Mouse (Mus musculus): ENCODE data around the gene Tnc. TPM values are rescaled to one million over a fixed set of nuclear protein-coding genes. Genes with fewer than 3 reads are reported as not detected.

Gene Tnc
- 1 to 10 TPM; 8.6 to 9.2 TPM for total RNA-seq (2021)
- long read RNA-seq, experiment 1, partial matches to known transcripts = 1 of 13 reads
- long read RNA-seq, experiment 1, other reads (novel, unspliced or antisense) = 12 of 13 reads
- long read RNA-seq, experiment 2, partial matches to known transcripts = 3 of 5 reads
- long read RNA-seq, experiment 2, other reads (novel, unspliced or antisense) = 2 of 5 reads

- peak; percentile 87 to 95 for DNase-seq (ENCODE audit: low spot score in 2 of 2)
- intact Hi-C loops (cut with DNase I) = no loop called here
These were observed at the start of gene Tnc for GRCm38 (mm10) chr4:64046831-64047493. Tnc (minus strand) TSS chr4:64047015.

GRCm38 (mm10) chr4:64094221-64094620, 47.4 kb upstream of the Tnc start:
- peak; percentile 15 to 39 for DNase-seq (ENCODE audit: low spot score in 2 of 2)
- intact Hi-C loops (cut with DNase I) = no loop called here

DNA sequence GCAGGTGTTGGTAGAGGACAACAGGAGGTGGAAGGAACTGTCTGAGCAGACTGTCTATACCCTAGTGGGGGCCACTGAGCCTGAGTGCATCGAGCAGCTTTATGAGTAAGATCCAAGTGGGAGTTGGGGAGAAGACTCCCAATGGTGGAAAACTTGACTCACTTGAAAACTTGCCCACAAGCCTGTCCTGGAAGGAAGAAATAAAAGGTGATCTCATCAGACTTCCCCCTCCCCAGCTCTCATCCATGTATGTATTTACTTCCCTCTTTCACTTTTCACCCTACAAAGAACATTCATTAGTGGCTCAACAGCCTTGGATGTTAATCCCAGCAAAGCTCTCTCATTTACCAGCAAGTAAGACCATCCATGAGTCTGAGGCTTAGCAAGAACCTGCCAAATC, 46.0 kb upstream of the Tnc start:
- intact Hi-C loops (cut with DNase I) = no loop called here
- no peak for DNase-seq (ENCODE audit: low spot score in 2 of 2)

DNA sequence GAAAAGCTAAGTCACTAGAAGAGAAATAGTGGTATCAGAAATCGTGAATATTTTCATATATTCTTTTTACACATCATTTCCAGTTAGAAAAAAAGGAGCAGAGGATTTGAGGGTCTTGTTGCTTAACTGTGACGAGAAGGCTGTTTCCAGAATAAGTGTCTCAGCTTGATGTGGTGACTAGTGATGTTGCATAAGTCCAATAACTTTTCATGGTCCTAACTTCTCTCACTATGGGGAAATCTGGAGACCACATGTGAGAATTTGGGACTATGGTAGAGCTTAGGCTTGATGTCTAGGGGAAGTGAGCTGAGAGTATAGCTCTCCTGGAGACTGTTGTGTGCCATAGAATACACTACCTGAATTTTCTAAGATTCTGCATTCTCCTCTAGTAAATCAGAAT, 42.6 kb upstream of the Tnc start:
- no peak for DNase-seq (ENCODE audit: low spot score in 2 of 2)
- intact Hi-C loops (cut with DNase I) = no loop called here

DNA sequence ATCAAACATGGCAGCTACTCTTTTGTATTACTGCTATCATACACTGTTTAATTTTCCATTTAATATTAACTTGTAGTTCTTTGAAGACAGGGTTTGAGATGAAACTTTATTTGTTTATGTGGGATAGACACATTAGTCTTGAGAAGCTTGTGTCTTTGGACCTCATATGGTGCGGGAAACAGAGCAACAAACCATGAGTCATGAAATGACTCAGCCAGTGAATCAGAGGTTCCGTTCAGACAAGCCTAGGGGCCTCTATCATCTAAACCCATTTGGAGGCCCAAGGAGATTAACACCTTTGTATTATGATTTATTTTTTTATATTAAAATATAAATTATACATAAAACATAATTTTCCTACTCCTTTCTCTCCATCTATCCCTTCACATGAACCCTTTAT, 40.9 kb upstream of the Tnc start:
- no peak for DNase-seq (ENCODE audit: low spot score in 2 of 2)
- intact Hi-C loops (cut with DNase I) = no loop called here

- no peak for DNase-seq (ENCODE audit: low spot score in 2 of 2)
- intact Hi-C loops (cut with DNase I) = no loop called here
These were observed 39.3 kb upstream of the Tnc start for GRCm38 (mm10) chr4:64085993-64086567.

GRCm38 (mm10) chr4:64083858-64084257, 37.0 kb upstream of the Tnc start:
- intact Hi-C loops (cut with DNase I) = no loop called here
- DNase-seq (ENCODE audit: low spot score in 2 of 2) = no peak

DNA sequence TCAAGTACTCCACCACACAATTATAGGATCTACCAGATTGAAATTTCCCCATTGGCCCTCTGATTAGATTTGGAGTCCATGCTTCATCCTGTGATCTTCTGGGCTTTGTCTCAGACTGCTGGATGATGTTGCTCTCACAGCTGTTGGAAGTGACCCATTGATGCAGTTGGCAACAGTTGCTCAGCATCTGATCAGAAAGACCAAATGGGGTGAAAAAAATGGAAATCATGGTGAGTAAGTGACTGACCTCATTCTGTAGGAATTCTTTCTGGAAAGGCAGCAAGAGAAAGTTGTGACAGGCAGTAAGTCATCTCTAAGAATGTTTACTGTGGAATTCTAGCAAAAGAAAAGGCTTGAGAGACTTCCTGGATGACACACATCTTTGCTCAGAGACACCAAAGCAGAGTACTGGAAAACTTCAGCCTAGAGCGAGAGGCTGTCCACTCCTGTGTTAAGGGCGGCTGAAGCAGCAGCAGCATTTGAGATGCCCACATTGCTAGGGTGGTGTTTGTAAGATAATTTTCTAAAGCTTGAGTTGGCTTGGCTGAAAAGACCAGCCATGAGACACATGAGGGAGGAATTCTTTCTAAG, 31.3 kb upstream of the Tnc start:
- no peak for DNase-seq (ENCODE audit: low spot score in 2 of 2)
- intact Hi-C loops (cut with DNase I) = no loop called here

DNA sequence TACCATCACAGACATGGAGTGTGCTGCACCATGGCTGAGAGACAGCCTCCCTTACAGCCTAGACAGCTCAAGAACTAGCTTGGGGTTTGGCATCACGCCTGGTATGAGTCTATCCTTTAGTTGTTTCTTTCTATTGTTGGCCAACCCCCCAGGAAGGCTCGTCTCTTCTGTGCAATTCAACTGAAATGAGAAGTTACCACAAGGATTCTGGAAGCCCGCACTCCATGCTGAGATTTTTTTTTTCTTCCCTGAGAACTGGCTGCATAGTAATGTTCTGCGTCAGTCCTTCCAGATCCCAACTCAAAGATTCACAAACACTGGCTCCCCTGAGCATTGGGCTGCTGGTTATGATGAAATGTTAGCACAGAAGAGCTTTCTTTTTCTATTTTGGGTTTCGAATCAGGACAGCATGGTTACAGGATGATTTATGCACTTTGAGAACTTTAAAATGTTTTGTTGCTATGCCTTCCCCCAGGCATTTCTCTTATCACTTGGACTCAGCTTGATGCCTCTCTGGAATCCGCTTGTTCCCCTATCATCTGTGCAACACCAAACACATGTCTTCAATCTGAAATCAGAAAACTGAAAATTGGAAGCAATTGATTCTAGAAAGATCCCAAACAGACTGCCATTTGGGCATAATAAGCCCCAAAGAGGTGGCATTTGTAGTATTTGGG, 29.7 kb upstream of the Tnc start:
- intact Hi-C loops (cut with DNase I) = no loop called here
- DNase-seq (ENCODE audit: low spot score in 2 of 2) = peak in 1 of 2 experiments; percentile 3

DNA sequence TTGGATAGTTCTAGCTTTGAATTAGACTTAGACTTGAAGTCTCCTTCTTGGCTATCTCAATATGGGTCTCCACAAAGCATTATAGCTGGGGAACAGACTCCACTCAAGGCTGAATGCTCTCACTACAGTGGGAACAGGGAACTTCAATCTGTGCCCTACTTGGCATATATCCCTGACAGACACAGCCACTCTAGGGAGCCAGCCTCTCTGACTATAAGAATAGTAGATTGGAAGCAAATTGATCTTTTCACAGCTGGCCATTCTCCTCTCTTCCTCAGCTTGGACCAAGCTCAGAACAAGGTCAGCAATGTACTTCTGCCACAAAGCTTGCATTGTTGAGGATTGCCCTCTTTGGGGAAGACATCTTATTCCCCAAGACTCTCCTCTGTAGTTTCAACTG, 27.9 kb upstream of the Tnc start:
- intact Hi-C loops (cut with DNase I) = no loop called here
- peak in 1 of 2 experiments; percentile 6 for DNase-seq (ENCODE audit: low spot score in 2 of 2)

GRCm38 (mm10) chr4:64067394-64067793, 20.6 kb upstream of the Tnc start:
- intact Hi-C loops (cut with DNase I) = loop anchor here (10.0 kb wide), 1 partner anchor 207 kb away; no protein-coding TSS in a partner anchor
- no peak for DNase-seq (ENCODE audit: low spot score in 2 of 2)

DNA sequence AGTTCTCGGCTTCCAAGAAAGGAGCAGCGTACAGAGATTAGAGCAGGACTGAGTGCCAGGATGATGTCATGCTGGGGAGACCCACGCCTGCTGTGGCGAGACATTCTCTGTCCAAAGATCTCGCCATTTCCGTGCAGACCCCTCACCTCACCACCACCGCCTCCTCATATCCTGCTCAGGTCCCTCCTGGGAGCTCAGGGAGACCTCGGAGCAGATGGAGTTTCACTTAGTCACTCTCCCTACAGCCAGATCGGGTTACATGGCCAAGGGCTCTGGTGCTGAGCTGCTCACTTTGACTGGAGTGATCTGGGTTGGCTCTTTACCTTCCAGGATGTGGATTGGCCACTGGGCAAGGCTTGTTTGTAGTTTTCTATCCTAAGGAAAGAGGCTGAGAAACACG, 18.5 kb upstream of the Tnc start:
- DNase-seq (ENCODE audit: low spot score in 2 of 2) = no peak
- intact Hi-C loops (cut with DNase I) = loop anchor here (10.0 kb wide), 1 partner anchor 210 kb away; no protein-coding TSS in a partner anchor

- intact Hi-C loops (cut with DNase I) = no loop called here
- no peak for DNase-seq (ENCODE audit: low spot score in 2 of 2)
These were observed 12.0 kb upstream of the Tnc start for GRCm38 (mm10) chr4:64058856-64059231.

DNA sequence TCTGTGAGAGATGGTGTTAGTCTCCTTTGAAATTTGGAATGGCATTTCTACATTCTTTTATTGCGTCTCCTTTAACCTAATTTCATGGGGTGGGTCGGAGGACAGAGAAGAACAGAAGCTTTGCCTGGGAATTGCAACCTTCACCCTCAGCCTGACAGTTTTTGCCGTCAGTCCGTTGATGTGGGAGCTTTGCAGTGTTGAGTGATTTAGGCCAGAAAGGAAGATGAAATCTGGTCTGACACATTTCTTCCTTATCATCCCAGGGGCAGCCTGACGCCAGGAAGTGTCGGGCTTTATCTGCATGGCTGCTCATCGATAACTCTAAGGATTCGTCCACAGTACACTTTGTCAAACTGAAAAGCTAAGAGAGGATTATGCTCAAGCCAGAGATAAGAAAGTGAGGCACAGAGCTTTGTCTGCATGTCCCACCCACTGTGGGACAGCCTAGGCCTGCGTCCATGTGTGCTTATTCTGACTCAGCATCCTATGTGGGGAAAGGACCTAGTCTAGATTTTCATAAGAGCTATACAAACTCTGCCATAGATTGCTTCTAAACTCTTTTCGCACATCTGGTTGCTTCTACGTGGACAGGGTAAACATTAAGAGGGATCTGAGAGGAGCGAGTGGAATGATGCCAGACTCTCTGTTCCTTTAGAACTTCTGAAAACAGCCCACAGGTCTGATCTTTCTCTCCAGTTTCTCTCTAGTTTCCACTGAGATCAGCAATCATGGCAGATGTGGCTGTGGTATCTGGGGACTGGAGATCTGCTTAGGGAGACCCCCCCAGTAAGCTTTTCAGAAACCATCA, 11.4 kb upstream of the Tnc start:
- intact Hi-C loops (cut with DNase I) = no loop called here
- no peak for DNase-seq (ENCODE audit: low spot score in 2 of 2)

DNA sequence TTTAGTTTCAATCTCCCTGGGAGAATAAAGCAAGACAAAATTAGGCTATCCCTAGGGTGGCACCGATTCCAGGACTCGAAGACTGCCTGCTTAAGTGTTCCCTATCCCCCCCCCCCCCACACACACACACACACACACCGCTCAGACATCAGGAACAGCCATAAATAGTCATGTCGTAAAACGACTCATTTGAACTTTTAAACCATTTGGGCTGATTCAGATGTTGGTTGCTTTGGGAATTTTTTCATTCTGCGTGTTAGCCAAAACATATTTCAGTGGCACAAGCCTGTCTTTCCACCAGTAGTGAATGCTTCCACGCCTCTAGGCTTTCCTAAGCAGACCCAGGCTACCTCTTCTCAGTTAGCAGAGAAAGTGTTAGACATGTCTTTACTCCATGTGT, 1.4 kb upstream of the Tnc start:
- intact Hi-C loops (cut with DNase I) = no loop called here
- no peak for DNase-seq (ENCODE audit: low spot score in 2 of 2)

DNA sequence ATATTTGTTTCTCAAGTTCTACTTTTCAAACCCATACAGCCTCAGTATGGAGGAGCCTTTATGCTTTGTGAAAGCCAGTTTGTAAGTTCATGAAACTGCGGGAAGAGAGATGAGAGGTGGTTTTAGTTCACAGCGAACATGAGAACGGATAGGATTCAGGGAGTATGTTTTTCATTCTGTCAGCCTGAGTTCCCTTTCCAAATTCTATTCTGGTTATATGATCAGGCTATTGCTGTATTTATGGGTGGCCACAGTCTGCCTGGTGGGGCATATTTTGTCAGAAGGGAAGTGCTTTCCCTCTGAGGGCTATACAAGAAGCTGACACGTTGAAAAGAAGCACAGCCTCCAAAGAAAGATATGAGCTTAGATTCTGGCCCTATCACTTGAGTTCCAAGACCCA, 2.9 kb downstream of the Tnc start:
- DNase-seq (ENCODE audit: low spot score in 2 of 2) = no peak

DNA sequence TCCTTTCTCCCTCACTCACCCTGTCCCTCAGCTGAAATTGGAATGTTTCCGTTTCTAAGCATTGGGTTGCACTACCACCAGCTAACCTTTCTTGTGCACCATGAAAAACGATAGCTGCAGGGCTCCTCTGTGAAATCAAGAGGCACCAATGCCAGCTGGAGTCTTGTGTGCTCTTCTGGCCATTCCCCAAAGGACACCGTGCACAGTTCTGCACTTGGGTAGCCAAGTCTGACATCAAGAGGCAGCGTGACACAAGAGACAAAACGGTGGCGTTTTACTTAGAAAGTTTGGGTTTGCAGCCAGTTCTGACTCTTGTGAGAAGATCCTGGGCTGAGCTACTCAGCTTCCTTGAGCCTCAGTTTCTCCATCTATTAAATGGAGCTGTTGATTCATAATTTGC, 3.4 kb downstream of the Tnc start:
- intact Hi-C loops (cut with DNase I) = no loop called here

More for the DNA sequence above, 2.9 kb downstream of the Tnc start:
- intact Hi-C loops (cut with DNase I) = no loop called here

GRCm38 (mm10) chr4:64039091-64039490, 7.7 kb downstream of the Tnc start:
- intact Hi-C loops (cut with DNase I) = no loop called here
- DNase-seq (ENCODE audit: low spot score in 2 of 2) = no peak

More for the DNA sequence above, 3.4 kb downstream of the Tnc start:
- peak; percentile 10 to 16 for DNase-seq (ENCODE audit: low spot score in 2 of 2)

DNA sequence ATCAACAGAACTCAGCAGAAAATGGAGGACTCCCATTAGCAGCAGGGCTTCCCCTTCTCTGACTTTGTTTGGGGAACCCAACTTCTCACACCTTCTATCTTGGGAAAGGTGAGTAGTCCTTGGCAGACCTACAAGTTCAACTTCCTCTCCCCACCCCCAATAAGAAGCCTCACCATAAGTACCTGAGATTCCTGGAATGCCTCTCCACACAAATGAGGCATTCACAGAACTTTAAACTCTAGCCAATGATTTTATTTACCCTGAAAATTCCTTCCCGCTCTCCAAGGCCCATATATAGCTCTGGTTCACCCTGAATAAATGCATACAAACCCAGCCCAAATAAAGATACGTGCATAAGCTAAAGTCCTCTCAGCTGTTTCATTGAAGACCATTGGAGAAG, 9.3 kb downstream of the Tnc start:
- intact Hi-C loops (cut with DNase I) = no loop called here
- no peak for DNase-seq (ENCODE audit: low spot score in 2 of 2)
